Mouse (Mus musculus): ENCODE data around the gene Slc40a1. TPM values are rescaled to one million over a fixed set of nuclear protein-coding genes. Genes with fewer than 3 reads are reported as not detected.

The Slc40a1 gene
- total and polyA plus RNA-seq, 3 experiments, result not detected

DNA sequence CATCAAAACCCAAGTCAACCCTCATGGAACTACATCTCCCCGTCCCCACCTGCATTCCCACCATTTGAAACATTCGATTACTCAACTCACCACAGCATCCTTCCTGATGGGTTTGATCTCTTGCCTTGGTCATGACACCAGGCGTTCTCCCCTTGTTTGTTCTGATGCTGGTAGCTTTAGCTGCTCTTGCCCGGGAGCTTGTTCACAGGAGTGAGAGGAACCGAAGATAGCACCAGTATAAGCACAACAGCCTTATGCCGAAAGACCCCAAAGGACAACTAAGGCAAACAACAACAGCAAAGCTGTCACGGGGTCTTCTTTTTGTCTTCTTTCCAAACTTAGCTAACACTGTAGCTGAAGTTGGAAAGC lies 1.2 kb downstream of the Slc40a1 start:
- H3K4me3 ChIP-seq (replicated peaks in 1 of 3; ENCODE audit: low read depth in 2 of 3, low read length in 2 of 3, poor library complexity in 1 of 3), result no peak overlapping the region
- TF ChIP-seq CHD2 (IDR thresholded peaks at IDR 0.05; ENCODE audit: low read length) (no peak), MYC (IDR thresholded peaks at IDR 0.05; ENCODE audit: low read depth, low read length) (no peak), ETS1 (conservative IDR thresholded peaks at IDR 0.05; ENCODE audit: low read depth, low read length) (no peak)

GRCm38 (mm10) chr1:45924516-45924915 lies 1.8 kb downstream of the Slc40a1 start:
- no peaks in the 10 kb centered on the region for H3K36me3 ChIP-seq (replicated peaks in 1 of 2; ENCODE audit: control insufficient read depth in 1 of 2, insufficient read depth in 1 of 2, low read length in 1 of 2)
- H3K27ac ChIP-seq (ENCODE audit: insufficient read depth, low read depth), result no peak overlapping the region
- in situ Hi-C loops (cut with MboI; ENCODE audit: low pct_ligation_motif_present, low pct_unique_long_range_greater_than_20kb, low sequenced_read_pairs), result no loop called here
- H3K9ac ChIP-seq (ENCODE audit: insufficient read depth, low read depth), result no peak overlapping the region
- dilution Hi-C loops (cut with MboI; ENCODE audit: extremely low pct_ligation_motif_present, extremely low pct_unique_long_range_greater_than_20kb, low sequenced_read_pairs), result no loop called here
- no peak for DNase-seq (ENCODE audit: extremely low read depth)
- H3K9me3 ChIP-seq (replicated peaks; ENCODE audit: low read length), result no peaks in the 10 kb centered on the region
- TF ChIP-seq RCOR1 (conservative IDR thresholded peaks at IDR 0.05; ENCODE audit: low read depth, low read length) (no peak), MEF2A (IDR thresholded peaks at IDR 0.05; ENCODE audit: borderline replicate concordance, low read depth, low read length) (no peak), CHD1 (IDR thresholded peaks at IDR 0.05; ENCODE audit: low read depth, low read length) (no peak), ZNF384 (IDR thresholded peaks at IDR 0.05; ENCODE audit: low read depth, low read length) (no peak)
- no peak overlapping the region for H3K4me3 ChIP-seq (replicated peaks in 1 of 3; ENCODE audit: low read depth in 2 of 3, low read length in 2 of 3, poor library complexity in 1 of 3)
- no peaks in the 10 kb centered on the region for H3K79me2 ChIP-seq (replicated peaks; ENCODE audit: control insufficient read depth, extremely low read depth, insufficient read depth, poor library complexity, severe bottlenecking)
- H3K4me2 ChIP-seq (ENCODE audit: insufficient read depth, low read depth, poor library complexity, severe bottlenecking), result no peak overlapping the region
- H3K4me1 ChIP-seq (ENCODE audit: control insufficient read depth in 1 of 2, insufficient read depth in 2 of 2), result no peaks in the 10 kb centered on the region
- no peaks in the 10 kb centered on the region for H3K27me3 ChIP-seq (replicated peaks)

More for the DNA sequence above, 1.2 kb downstream of the Slc40a1 start:
- dilution Hi-C loops (cut with MboI; ENCODE audit: extremely low pct_ligation_motif_present, extremely low pct_unique_long_range_greater_than_20kb, low sequenced_read_pairs) (no loop called here), in situ Hi-C loops (cut with MboI; ENCODE audit: low pct_ligation_motif_present, low pct_unique_long_range_greater_than_20kb, low sequenced_read_pairs) (no loop called here)
- Histone ChIP-seq H3K9ac (ENCODE audit: insufficient read depth, low read depth) (no peak overlapping the region), H3K27me3 (replicated peaks) (no peaks in the 10 kb centered on the region), H3K79me2 (replicated peaks; ENCODE audit: control insufficient read depth, extremely low read depth, insufficient read depth, poor library complexity, severe bottlenecking) (no peaks in the 10 kb centered on the region), H3K9me3 (replicated peaks; ENCODE audit: low read length) (no peaks in the 10 kb centered on the region), H3K36me3 (replicated peaks in 1 of 2; ENCODE audit: control insufficient read depth in 1 of 2, insufficient read depth in 1 of 2, low read length in 1 of 2) (no peaks in the 10 kb centered on the region), H3K27ac (ENCODE audit: insufficient read depth, low read depth) (no peak overlapping the region), H3K4me2 (ENCODE audit: insufficient read depth, low read depth, poor library complexity, severe bottlenecking) (no peak overlapping the region), H3K4me1 (ENCODE audit: control insufficient read depth in 1 of 2, insufficient read depth in 2 of 2) (no peaks in the 10 kb centered on the region)
- no peak for DNase-seq (ENCODE audit: extremely low read depth)

DNA sequence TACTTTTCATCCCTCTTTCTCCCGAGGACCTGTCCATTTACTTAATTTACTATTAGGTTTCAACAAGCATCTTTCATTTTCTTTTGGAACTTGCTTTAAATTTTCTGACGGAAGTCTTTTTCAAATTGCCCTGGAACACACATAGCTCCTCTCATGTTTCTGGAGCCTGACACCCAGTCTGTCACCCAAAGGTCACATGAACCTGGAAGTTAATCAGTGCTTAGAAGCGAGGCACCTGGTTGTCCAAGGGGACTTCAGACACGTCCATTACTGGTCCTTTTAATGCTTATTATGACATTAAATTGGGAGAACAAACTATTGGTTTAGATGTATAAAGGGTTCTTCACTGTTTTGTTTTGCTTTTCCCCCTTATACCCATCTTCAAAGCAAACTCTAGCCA lies 3.0 kb downstream of the Slc40a1 start:
- H3K27ac ChIP-seq (ENCODE audit: insufficient read depth, low read depth), result no peak overlapping the region
- no peaks in the 10 kb centered on the region for H3K27me3 ChIP-seq (replicated peaks)
- H3K4me2 ChIP-seq (ENCODE audit: insufficient read depth, low read depth, poor library complexity, severe bottlenecking), result no peak overlapping the region
- no peaks in the 10 kb centered on the region for H3K4me1 ChIP-seq (ENCODE audit: control insufficient read depth in 1 of 2, insufficient read depth in 2 of 2)
- H3K9ac ChIP-seq (ENCODE audit: insufficient read depth, low read depth), result no peak overlapping the region
- no peak for DNase-seq (ENCODE audit: extremely low read depth)
- in situ Hi-C loops (cut with MboI; ENCODE audit: low pct_ligation_motif_present, low pct_unique_long_range_greater_than_20kb, low sequenced_read_pairs), result no loop called here
- no peak for TF ChIP-seq NRF1 (IDR thresholded peaks at IDR 0.05; ENCODE audit: low read depth, low read length)
- TF ChIP-seq IRF4 (IDR thresholded peaks at IDR 0.05; ENCODE audit: low read depth, low read length), result no peak
- no peak for TF ChIP-seq USF1 (IDR thresholded peaks at IDR 0.05; ENCODE audit: low read depth, low read length)
- TF ChIP-seq ZC3H11A (IDR thresholded peaks at IDR 0.05; ENCODE audit: low read depth, low read length), result no peak
- TF ChIP-seq RAD21 (IDR thresholded peaks at IDR 0.05; ENCODE audit: low read depth, low read length), result no peak
- H3K9me3 ChIP-seq (replicated peaks; ENCODE audit: low read length), result no peaks in the 10 kb centered on the region
- H3K4me3 ChIP-seq (replicated peaks in 1 of 3; ENCODE audit: low read depth in 2 of 3, low read length in 2 of 3, poor library complexity in 1 of 3), result no peak overlapping the region
- no peaks in the 10 kb centered on the region for H3K79me2 ChIP-seq (replicated peaks; ENCODE audit: control insufficient read depth, extremely low read depth, insufficient read depth, poor library complexity, severe bottlenecking)
- no peaks in the 10 kb centered on the region for H3K36me3 ChIP-seq (replicated peaks in 1 of 2; ENCODE audit: control insufficient read depth in 1 of 2, insufficient read depth in 1 of 2, low read length in 1 of 2)
- dilution Hi-C loops (cut with MboI; ENCODE audit: extremely low pct_ligation_motif_present, extremely low pct_unique_long_range_greater_than_20kb, low sequenced_read_pairs), result no loop called here

Data from CH12.LX (cell line).